Mouse (Mus musculus): ENCODE measurements around the gene Tmem62. TPM values are rescaled to one million over a fixed set of nuclear protein-coding genes. Genes with fewer than 3 reads are reported as not detected.
"Not testable (repeated sequence)": the region's sequence is repeated elsewhere in the genome, so short reads cannot be mapped to it uniquely, and the experiment has no call there.

Gene Tmem62
- polyA plus RNA-seq, 1 experiment from 2014 or later: 3.7 TPM

GRCm38 (mm10) chr2:120965486-120965885 lies 11.3 kb upstream of the Tmem62 start:
- H3K4me2 ChIP-seq: no peak overlapping the region
- no peak for ATAC-seq (replicated peaks; ENCODE audit: low FRiP score)
- WGBS: 93% methylated on average over 3 of the region's 3 CpGs
- no peak overlapping the region for H3K27ac ChIP-seq (ENCODE audit: low read depth, low read length)
- H3K9me3 ChIP-seq (ENCODE audit: control insufficient read depth, low read length): no peaks in the 10 kb centered on the region
- 0 out of 2 replicates have a peak, but pooled peaks cover 6% of the 10 kb centered on the region for H3K4me1 ChIP-seq (replicated peaks; ENCODE audit: control insufficient read depth, insufficient read depth, low read length)
- no peak for DNase-seq (ENCODE audit: low spot score)
- H3K36me3 ChIP-seq (ENCODE audit: control insufficient read depth, insufficient read depth, low read length): no peaks in the 10 kb centered on the region
- no peak overlapping the region for H3K9ac ChIP-seq (ENCODE audit: low read depth, low read length)
- no peaks in the 10 kb centered on the region for H3K27me3 ChIP-seq (replicated peaks; ENCODE audit: control insufficient read depth, insufficient read depth, low read length)
- no peak overlapping the region for H3K4me3 ChIP-seq (ENCODE audit: low read depth, low read length)

GRCm38 (mm10) chr2:120970045-120970539 lies 6.7 kb upstream of the Tmem62 start:
- H3K4me3 ChIP-seq (ENCODE audit: low read depth, low read length): peak overlapping the region; percentile 75
- H3K27ac ChIP-seq (ENCODE audit: low read depth, low read length): peak overlapping the region; percentile 75
- WGBS: under 1% methylated on average over 23 of the region's 23 CpGs
- ATAC-seq (replicated peaks; ENCODE audit: low FRiP score): peak; percentile 39
- H3K9ac ChIP-seq (ENCODE audit: low read depth, low read length): peak overlapping the region; percentile 82
- H3K27me3 ChIP-seq (replicated peaks; ENCODE audit: control insufficient read depth, insufficient read depth, low read length): no peaks in the 10 kb centered on the region
- H3K9me3 ChIP-seq (ENCODE audit: control insufficient read depth, low read length): no peaks in the 10 kb centered on the region
- H3K4me2 ChIP-seq: peak overlapping the region; percentile 78
- peaks cover 9% of the 10 kb centered on the region for H3K4me1 ChIP-seq (replicated peaks; ENCODE audit: control insufficient read depth, insufficient read depth, low read length)
- peak; percentile 45 for DNase-seq (ENCODE audit: low spot score)
- no peaks in the 10 kb centered on the region for H3K36me3 ChIP-seq (ENCODE audit: control insufficient read depth, insufficient read depth, low read length)

GRCm38 (mm10) chr2:120970559-120971080 lies 6.2 kb upstream of the Tmem62 start, which contains the start of gene Ubr1:
Ubr1 (minus strand) TSS chr2:120970715.
- Histone ChIP-seq H3K4me1 (replicated peaks; ENCODE audit: control insufficient read depth, insufficient read depth, low read length) (peaks cover 9% of the 10 kb centered on the region), H3K27me3 (replicated peaks; ENCODE audit: control insufficient read depth, insufficient read depth, low read length) (no peaks in the 10 kb centered on the region), H3K27ac (ENCODE audit: low read depth, low read length) (peak within 1 kb of the TSS; percentile 75), H3K9ac (ENCODE audit: low read depth, low read length) (peak within 1 kb of the TSS; percentile 82), H3K4me2 (peak within 1 kb of the TSS; percentile 78), H3K4me3 (ENCODE audit: low read depth, low read length) (peak within 1 kb of the TSS; percentile 75), H3K36me3 (ENCODE audit: control insufficient read depth, insufficient read depth, low read length) (no peaks in the 10 kb centered on the region), H3K9me3 (ENCODE audit: control insufficient read depth, low read length) (no peaks in the 10 kb centered on the region)
- DNase-seq (ENCODE audit: low spot score) (peak; percentile 83), ATAC-seq (replicated peaks; ENCODE audit: low FRiP score) (peak; percentile 83)
- WGBS: 1% methylated on average over 39 of the region's 39 CpGs

- no peaks in the 10 kb centered on the region for H3K36me3 ChIP-seq (ENCODE audit: control insufficient read depth, insufficient read depth, low read length)
- H3K27me3 ChIP-seq (replicated peaks; ENCODE audit: control insufficient read depth, insufficient read depth, low read length): no peaks in the 10 kb centered on the region
- no peak overlapping the region for H3K9ac ChIP-seq (ENCODE audit: low read depth, low read length)
- no peak overlapping the region for H3K4me3 ChIP-seq (ENCODE audit: low read depth, low read length)
- H3K9me3 ChIP-seq (ENCODE audit: control insufficient read depth, low read length): no peaks in the 10 kb centered on the region
- 76% methylated on average over 4 of the region's 4 CpGs for whole genome bisulfite sequencing
- peaks cover 9% of the 10 kb centered on the region for H3K4me1 ChIP-seq (replicated peaks; ENCODE audit: control insufficient read depth, insufficient read depth, low read length)
- H3K4me2 ChIP-seq: no peak overlapping the region
- DNase-seq (ENCODE audit: low spot score): no peak
- no peak for ATAC-seq (replicated peaks; ENCODE audit: low FRiP score)
- H3K27ac ChIP-seq (ENCODE audit: low read depth, low read length): no peak overlapping the region
These were observed 5.1 kb upstream of the Tmem62 start for GRCm38 (mm10) chr2:120971766-120972165.

GRCm38 (mm10) chr2:120972257-120972656 lies 4.6 kb upstream of the Tmem62 start:
- H3K9me3 ChIP-seq (ENCODE audit: control insufficient read depth, low read length); H3K27me3 ChIP-seq (replicated peaks; ENCODE audit: control insufficient read depth, insufficient read depth, low read length); ATAC-seq (replicated peaks; ENCODE audit: low FRiP score); H3K4me1 ChIP-seq (replicated peaks; ENCODE audit: control insufficient read depth, insufficient read depth, low read length); H3K27ac ChIP-seq (ENCODE audit: low read depth, low read length); H3K36me3 ChIP-seq (ENCODE audit: control insufficient read depth, insufficient read depth, low read length); H3K4me2 ChIP-seq; H3K4me3 ChIP-seq (ENCODE audit: low read depth, low read length); DNase-seq (ENCODE audit: low spot score); H3K9ac ChIP-seq (ENCODE audit: low read depth, low read length): not testable (repeated sequence)
- 88% methylated on average over 8 of the region's 8 CpGs for WGBS

- H3K4me1 ChIP-seq (replicated peaks; ENCODE audit: control insufficient read depth, insufficient read depth, low read length): peaks cover 9% of the 10 kb centered on the region
- ATAC-seq (replicated peaks; ENCODE audit: low FRiP score) (0 out of 2 replicates have a peak, but pooled peaks have one; percentile 15), DNase-seq (ENCODE audit: low spot score) (no peak)
- H3K27ac ChIP-seq (ENCODE audit: low read depth, low read length): no peak overlapping the region
- peak overlapping the region; percentile 67 for H3K4me2 ChIP-seq
- no peaks in the 10 kb centered on the region for H3K9me3 ChIP-seq (ENCODE audit: control insufficient read depth, low read length)
- 11% methylated on average over 5 of the region's 5 CpGs for WGBS
- peak overlapping the region; percentile 26 for H3K4me3 ChIP-seq (ENCODE audit: low read depth, low read length)
- no peaks in the 10 kb centered on the region for H3K36me3 ChIP-seq (ENCODE audit: control insufficient read depth, insufficient read depth, low read length)
- no peaks in the 10 kb centered on the region for H3K27me3 ChIP-seq (replicated peaks; ENCODE audit: control insufficient read depth, insufficient read depth, low read length)
- H3K9ac ChIP-seq (ENCODE audit: low read depth, low read length): no peak overlapping the region; the same call in 1 of the 2 replicates
These were observed 3.9 kb upstream of the Tmem62 start for GRCm38 (mm10) chr2:120972964-120973363.

- H3K9me3 ChIP-seq (ENCODE audit: control insufficient read depth, low read length): no peaks in the 10 kb centered on the region
- H3K27me3 ChIP-seq (replicated peaks; ENCODE audit: control insufficient read depth, insufficient read depth, low read length): no peaks in the 10 kb centered on the region
- 49% methylated on average over 4 of the region's 4 CpGs for WGBS
- H3K4me3 ChIP-seq (ENCODE audit: low read depth, low read length): peak overlapping the region; percentile 19; the same call in 1 of the 2 replicates
- ATAC-seq (replicated peaks; ENCODE audit: low FRiP score): no peak
- H3K36me3 ChIP-seq (ENCODE audit: control insufficient read depth, insufficient read depth, low read length): no peaks in the 10 kb centered on the region
- peak overlapping the region; percentile 88 for H3K4me2 ChIP-seq
- H3K4me1 ChIP-seq (replicated peaks; ENCODE audit: control insufficient read depth, insufficient read depth, low read length): peaks cover 4% of the 10 kb centered on the region
- no peak overlapping the region for H3K27ac ChIP-seq (ENCODE audit: low read depth, low read length)
- H3K9ac ChIP-seq (ENCODE audit: low read depth, low read length): no peak overlapping the region
- no peak for DNase-seq (ENCODE audit: low spot score)
These were observed 509 bp upstream of the Tmem62 start for GRCm38 (mm10) chr2:120976308-120976707.

- H3K27me3 ChIP-seq (replicated peaks; ENCODE audit: control insufficient read depth, insufficient read depth, low read length): no peaks in the 10 kb centered on the region
- no peak overlapping the region; the same call in 1 of the 2 replicates for H3K9ac ChIP-seq (ENCODE audit: low read depth, low read length)
- peak overlapping the region; percentile 92 for H3K27ac ChIP-seq (ENCODE audit: low read depth, low read length)
- H3K4me3 ChIP-seq (ENCODE audit: low read depth, low read length): peak overlapping the region; percentile 83; the same call in 1 of the 2 replicates
- no peaks in the 10 kb centered on the region for H3K36me3 ChIP-seq (ENCODE audit: control insufficient read depth, insufficient read depth, low read length)
- 82% methylated on average over 8 of the region's 8 CpGs for WGBS
- ATAC-seq (replicated peaks; ENCODE audit: low FRiP score) (no peak), DNase-seq (ENCODE audit: low spot score) (no peak)
- H3K4me2 ChIP-seq: peak overlapping the region; percentile 88
- H3K4me1 ChIP-seq (replicated peaks; ENCODE audit: control insufficient read depth, insufficient read depth, low read length): peaks cover under 1% of the 10 kb centered on the region
- H3K9me3 ChIP-seq (ENCODE audit: control insufficient read depth, low read length): no peaks in the 10 kb centered on the region
These were observed 1.3 kb downstream of the Tmem62 start for GRCm38 (mm10) chr2:120977926-120978692.
